Mouse (Mus musculus) embryo, embryonic 10.5 days (tissue): Measurements from ENCODE around the gene Gm27021.
A peak's percentile ranks its signal among the peaks of the same experiment; 100 is the strongest.

ENCODE experiments used
- DNase-seq: peaks from one replicate; pipeline ENCODE4 v3.0.0-alpha.2; 2015; ENCODE audit warnings: low spot score

Gene Gm27021

GRCm38 (mm10) chr8:120566681-120567080 is 101.2 kb downstream of the Gm27021 start:
- no peak for DNase-seq

GRCm38 (mm10) chr8:120565151-120565711 is 102.6 kb downstream of the Gm27021 start:
- peak; percentile 71 for DNase-seq

GRCm38 (mm10) chr8:120563851-120564837 is 103.7 kb downstream of the Gm27021 start:
- DNase-seq, result peak; percentile 68

- DNase-seq, result peak; percentile 68
Measured at GRCm38 (mm10) chr8:120563348-120563724, 104.5 kb downstream of the Gm27021 start.

- DNase-seq, result no peak
Measured at GRCm38 (mm10) chr8:120562680-120563347, 105.1 kb downstream of the Gm27021 start.

- DNase-seq, result peak; percentile 54
Measured at GRCm38 (mm10) chr8:120561539-120562435, 106.1 kb downstream of the Gm27021 start.

GRCm38 (mm10) chr8:120560535-120560934 is 107.3 kb downstream of the Gm27021 start:
- DNase-seq, result no peak

GRCm38 (mm10) chr8:120559654-120560053 is 108.2 kb downstream of the Gm27021 start:
- DNase-seq, result peak; percentile 59
